Mouse (Mus musculus) embryo, embryonic 11.5 days (tissue): ENCODE results near the gene Nup210.
"Not testable (repeated sequence)": the region's sequence is repeated elsewhere in the genome, so short reads cannot be mapped to it uniquely, and the experiment has no call there.

ENCODE experiments used
- DNase-seq: peaks from one replicate; pipeline ENCODE4 v3.0.0-alpha.2; 2012; ENCODE audit warnings: low read depth, low spot score

Nup210 gene

GRCm38 (mm10) chr6:91139846-91140245, 23.2 kb upstream of the Nup210 start:
- DNase-seq: peak; percentile 54

GRCm38 (mm10) chr6:91137343-91137956, 20.8 kb upstream of the Nup210 start:
- DNase-seq: no peak

- no peak for DNase-seq
These were observed 14.2 kb upstream of the Nup210 start for GRCm38 (mm10) chr6:91130856-91131255.

- no peak for DNase-seq
These were observed 12.4 kb upstream of the Nup210 start for GRCm38 (mm10) chr6:91128996-91129395.

GRCm38 (mm10) chr6:91125228-91125585, 8.6 kb upstream of the Nup210 start:
- no peak for DNase-seq

GRCm38 (mm10) chr6:91124286-91125227, 7.9 kb upstream of the Nup210 start:
- DNase-seq: no peak

GRCm38 (mm10) chr6:91123453-91123852, 6.8 kb upstream of the Nup210 start:
- DNase-seq: no peak

GRCm38 (mm10) chr6:91121089-91121488, 4.5 kb upstream of the Nup210 start:
- DNase-seq: not testable (repeated sequence)

GRCm38 (mm10) chr6:91120206-91120605, 3.6 kb upstream of the Nup210 start:
- DNase-seq: no peak

GRCm38 (mm10) chr6:91118526-91118925, 1.9 kb upstream of the Nup210 start:
- DNase-seq: no peak

GRCm38 (mm10) chr6:91117149-91117548, 520 bp upstream of the Nup210 start:
- no peak for DNase-seq

GRCm38 (mm10) chr6:91115863-91116243, 776 bp downstream of the Nup210 start:
- DNase-seq: no peak

GRCm38 (mm10) chr6:91115158-91115557, 1.5 kb downstream of the Nup210 start:
- DNase-seq: no peak

GRCm38 (mm10) chr6:91114716-91115115, 1.9 kb downstream of the Nup210 start:
- DNase-seq: no peak

- DNase-seq: no peak
These were observed 4.7 kb downstream of the Nup210 start for GRCm38 (mm10) chr6:91111954-91112252.

- no peak for DNase-seq
These were observed 5.3 kb downstream of the Nup210 start for GRCm38 (mm10) chr6:91111141-91111953.

- DNase-seq: no peak
These were observed 6.2 kb downstream of the Nup210 start for GRCm38 (mm10) chr6:91110323-91111020.

GRCm38 (mm10) chr6:91109489-91109888, 7.1 kb downstream of the Nup210 start:
- DNase-seq: no peak

GRCm38 (mm10) chr6:91108917-91109450, 7.6 kb downstream of the Nup210 start:
- no peak for DNase-seq

GRCm38 (mm10) chr6:91108301-91108916, 8.2 kb downstream of the Nup210 start:
- DNase-seq: no peak
